Mouse (Mus musculus) bone marrow macrophage, adult 2 months (primary cell): ENCODE measurements around the gene Tspan4. TPM values are rescaled to one million over a fixed set of nuclear protein-coding genes. Genes with fewer than 3 reads are reported as not detected.

Source experiments
- H3K27ac ChIP-seq: 2 replicates; pipeline ENCODE4 v1.5.1; 2012; ENCODE audit warnings: low read depth, low read length; ENCODE audit not compliant: insufficient read depth
- H3K4me1 ChIP-seq: 2 replicates; pipeline ENCODE4 v1.6.1; 2012; ENCODE audit warnings: low read length; ENCODE audit not compliant: control insufficient read depth, insufficient read depth
- H3K4me3 ChIP-seq: 2 replicates; pipeline ENCODE4 v1.5.1; 2012; ENCODE audit warnings: mild to moderate bottlenecking, low read length, moderate library complexity; ENCODE audit not compliant: insufficient read depth
- CTCF ChIP-seq: IDR thresholded peaks from 2 replicates; pipeline ENCODE4 v1.5.1; 2012; ENCODE audit warnings: low read depth, mild to moderate bottlenecking, low read length, moderate library complexity
- POLR2A ChIP-seq: IDR thresholded peaks from 2 replicates; pipeline ENCODE4 v1.6.1; 2012; ENCODE audit warnings: mild to moderate bottlenecking, low read depth, low read length, borderline replicate concordance
- polyA plus RNA-seq: library from polyadenylated mRNA; stranded (reverse); fragments of >200 nt; gene quantifications from 2 replicates; pipeline ENCODE4 v1.2.4, GENCODE M21; 2012; ENCODE audit not compliant: missing spikeins, insufficient read depth, insufficient read length

Tspan4 gene
- polyA plus RNA-seq, 1 experiment = 102 TPM

DNA sequence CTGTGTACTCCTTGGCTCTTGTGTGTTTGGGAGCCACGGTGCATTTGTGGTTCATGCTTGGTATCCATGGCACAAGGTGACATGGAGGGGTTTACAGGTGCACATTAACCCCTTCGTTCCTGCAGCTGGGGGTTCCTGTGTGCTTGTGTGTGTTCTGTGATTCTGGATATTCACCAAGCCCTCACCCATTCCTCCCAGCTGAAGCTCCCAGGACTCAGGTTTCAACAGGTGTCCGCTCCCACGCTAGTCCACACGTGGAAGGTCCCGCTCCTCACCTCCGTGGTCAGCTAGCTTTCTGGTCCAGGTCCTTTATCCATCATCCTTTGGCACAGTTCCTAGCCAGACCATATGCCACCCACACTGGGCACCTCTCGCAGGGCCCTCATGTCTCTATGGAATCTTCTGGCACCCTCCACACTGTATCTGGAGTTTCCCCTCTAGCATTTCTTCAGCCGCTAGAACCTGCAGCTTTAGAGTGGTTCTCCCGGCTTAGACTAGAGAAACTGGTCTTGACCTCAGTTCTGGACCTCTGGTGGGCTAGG, 8.4 kb upstream of the Tspan4 start:
- TF ChIP-seq POLR2A = no peak
- no peak for TF ChIP-seq CTCF
- Histone ChIP-seq H3K4me1 (peaks cover 69% of the 10 kb centered on the region), H3K4me3 (peak overlapping the region; percentile 75), H3K27ac (peak overlapping the region; percentile 41)

- Histone ChIP-seq H3K4me1 (peaks cover 69% of the 10 kb centered on the region), H3K4me3 (peak within 1 kb of the TSS; percentile 75), H3K27ac (peak within 1 kb of the TSS; percentile 88)
- TF ChIP-seq CTCF = no peak
- TF ChIP-seq POLR2A = no peak
These were observed 7.6 kb upstream of the Tspan4 start, which contains the start of gene Cd151 for GRCm38 (mm10) chr7:141467230-141468030. Cd151 (plus strand) TSS chr7:141467392.

GRCm38 (mm10) chr7:141468164-141468521, 6.9 kb upstream of the Tspan4 start:
- Histone ChIP-seq H3K4me1 (peaks cover 64% of the 10 kb centered on the region), H3K27ac (peak overlapping the region; percentile 88), H3K4me3 (peak overlapping the region; percentile 75)
- no peak for TF ChIP-seq CTCF

- Histone ChIP-seq H3K4me1 (peaks cover 62% of the 10 kb centered on the region), H3K27ac (peak overlapping the region; percentile 88), H3K4me3 (peak overlapping the region; percentile 75)
- TF ChIP-seq CTCF = no peak
- TF ChIP-seq POLR2A = no peak
These were observed 6.4 kb upstream of the Tspan4 start for GRCm38 (mm10) chr7:141468522-141469211.

DNA sequence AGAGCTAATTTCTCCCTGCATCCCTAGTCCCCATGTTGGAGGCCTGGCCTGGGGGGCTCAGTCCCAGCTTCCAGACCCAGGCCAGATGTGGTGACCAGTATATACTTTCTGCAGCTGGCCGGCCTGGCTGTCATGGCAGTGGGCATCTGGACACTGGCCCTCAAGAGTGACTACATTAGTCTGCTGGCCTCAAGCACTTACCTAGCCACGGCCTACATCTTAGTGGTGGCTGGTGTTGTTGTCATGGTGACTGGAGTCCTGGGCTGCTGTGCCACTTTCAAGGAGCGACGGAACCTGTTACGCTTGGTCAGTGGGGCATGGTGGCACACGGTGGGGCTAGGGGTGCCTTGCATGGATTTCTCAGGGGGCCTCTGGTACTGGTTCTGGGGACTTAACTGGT, 5.7 kb upstream of the Tspan4 start:
- H3K27ac ChIP-seq = peak overlapping the region; percentile 88
- TF ChIP-seq POLR2A (no peak), CTCF (no peak)
- H3K4me3 ChIP-seq = peak overlapping the region; percentile 75
- H3K4me1 ChIP-seq = peaks cover 58% of the 10 kb centered on the region

DNA sequence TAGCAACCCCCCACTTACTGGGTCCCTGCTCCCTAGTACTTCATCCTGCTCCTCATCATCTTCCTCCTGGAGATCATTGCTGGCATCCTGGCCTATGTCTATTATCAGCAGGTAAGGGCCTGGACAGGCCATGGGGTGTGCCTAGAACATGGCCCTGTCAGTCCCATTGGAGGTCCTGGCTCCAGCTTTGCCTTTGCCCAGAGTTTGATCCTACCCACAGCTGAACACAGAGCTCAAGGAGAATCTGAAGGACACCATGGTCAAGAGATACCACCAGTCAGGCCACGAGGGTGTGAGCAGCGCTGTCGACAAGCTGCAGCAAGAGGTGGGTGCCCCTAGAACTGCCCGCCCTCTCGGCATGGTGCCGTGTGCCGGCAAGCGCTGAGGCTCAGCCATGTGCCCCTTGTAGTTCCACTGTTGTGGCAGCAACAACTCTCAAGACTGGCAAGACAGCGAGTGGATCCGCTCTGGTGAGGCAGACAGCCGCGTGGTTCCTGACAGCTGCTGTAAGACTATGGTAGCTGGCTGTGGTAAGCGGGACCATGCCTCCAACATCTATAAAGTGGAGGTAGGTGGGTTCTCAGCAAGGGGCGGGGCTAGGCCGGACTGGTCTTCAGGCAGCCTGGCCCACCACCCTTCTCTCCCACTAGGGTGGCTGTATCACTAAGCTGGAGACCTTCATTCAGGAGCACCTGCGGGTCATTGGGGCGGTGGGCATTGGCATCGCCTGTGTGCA, 5.0 kb upstream of the Tspan4 start:
- TF ChIP-seq POLR2A (no peak), CTCF (no peak)
- Histone ChIP-seq H3K4me1 (peaks cover 51% of the 10 kb centered on the region), H3K27ac (no peak overlapping the region), H3K4me3 (no peak overlapping the region)

DNA sequence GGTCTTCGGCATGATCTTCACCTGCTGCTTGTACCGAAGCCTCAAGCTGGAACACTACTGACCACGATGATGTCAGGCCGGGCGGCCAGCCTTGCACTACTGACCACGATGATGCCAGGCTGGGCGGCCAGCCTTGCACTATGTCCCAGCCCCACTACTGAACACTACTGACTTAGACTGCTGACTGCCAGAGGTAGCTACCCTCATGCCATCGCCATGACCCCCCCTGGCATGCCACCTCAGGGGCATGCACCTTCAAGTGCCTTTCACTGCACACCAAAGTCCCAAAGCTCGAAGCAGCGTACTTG, 4.4 kb upstream of the Tspan4 start:
- no peak overlapping the region for H3K27ac ChIP-seq
- no peak overlapping the region for H3K4me3 ChIP-seq
- peaks cover 48% of the 10 kb centered on the region for H3K4me1 ChIP-seq
- no peak for TF ChIP-seq POLR2A

GRCm38 (mm10) chr7:141471236-141471635, 3.8 kb upstream of the Tspan4 start:
- TF ChIP-seq CTCF = no peak
- no peak for TF ChIP-seq POLR2A
- no peak overlapping the region for H3K27ac ChIP-seq
- no peak overlapping the region for H3K4me3 ChIP-seq
- H3K4me1 ChIP-seq = peaks cover 44% of the 10 kb centered on the region

DNA sequence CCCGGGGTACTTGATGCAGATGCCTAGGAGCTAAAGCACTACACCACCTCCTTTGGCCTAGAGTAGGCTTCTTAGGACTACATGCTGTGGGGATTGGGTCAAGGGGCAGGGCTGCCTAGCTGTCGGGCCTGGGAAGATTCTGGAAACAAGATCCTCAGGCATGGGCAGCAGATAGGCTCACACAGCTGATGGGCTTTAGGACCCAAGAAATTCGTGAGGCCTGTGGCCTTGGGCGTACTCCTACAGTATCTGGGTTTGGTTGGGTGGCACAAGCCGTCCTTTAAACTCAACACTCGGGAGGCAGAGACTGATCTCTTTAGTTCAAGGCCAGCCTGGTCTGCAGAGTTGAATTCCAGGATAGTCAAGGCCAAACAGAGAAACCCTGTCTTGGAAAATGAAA, 2.8 kb upstream of the Tspan4 start:
- no peak overlapping the region for H3K27ac ChIP-seq
- H3K4me1 ChIP-seq = peaks cover 35% of the 10 kb centered on the region
- TF ChIP-seq POLR2A (no peak), CTCF (no peak)

More for the DNA sequence above, 2.8 kb upstream of the Tspan4 start:
- H3K4me3 ChIP-seq = no peak overlapping the region
